Mouse (Mus musculus) neural tube, embryonic 13.5 days (tissue): ENCODE data around the gene Fndc11. TPM values are rescaled to one million over a fixed set of nuclear protein-coding genes. Genes with fewer than 3 reads are reported as not detected.
"Not testable (repeated sequence)": the region's sequence is repeated elsewhere in the genome, so short reads cannot be mapped to it uniquely, and the experiment has no call there.

ENCODE experiments used
- ATAC-seq: fragments of 200-750 bp; cut with Nextera tagmentation; 2 replicates; pipeline ENCODE4 v1.8.0; 2017; ENCODE audit warnings: low read depth, mild to moderate bottlenecking, moderate TSS enrichment, moderate library complexity
- H3K27ac ChIP-seq: fragments of 300-500 bp; sonication (generic); replicated peaks from 2 replicates; pipeline ENCODE4 v1.5.1; 2015; ENCODE audit warnings: moderate library complexity, mild to moderate bottlenecking, inconsistent platforms
- H3K27me3 ChIP-seq: fragments of 300-500 bp; sonication (generic); 2 replicates; pipeline ENCODE4 v1.6.1; 2015; ENCODE audit warnings: mild to moderate bottlenecking, inconsistent platforms
- H3K36me3 ChIP-seq: fragments of 300-500 bp; sonication (generic); 2 replicates; pipeline ENCODE4 v1.6.1; 2015; ENCODE audit warnings: mild to moderate bottlenecking, inconsistent platforms
- H3K4me1 ChIP-seq: fragments of 300-500 bp; sonication (generic); replicated peaks from 2 replicates; pipeline ENCODE4 v1.6.1; 2015; ENCODE audit warnings: inconsistent platforms
- H3K4me2 ChIP-seq: fragments of 300-500 bp; sonication (generic); 2 replicates; pipeline ENCODE4 v1.6.1; 2015; ENCODE audit warnings: inconsistent platforms, mild to moderate bottlenecking, moderate library complexity
- H3K4me3 ChIP-seq: fragments of 300-500 bp; sonication (generic); 2 replicates; pipeline ENCODE4 v1.5.1; 2015; ENCODE audit warnings: mild to moderate bottlenecking, inconsistent platforms
- H3K9ac ChIP-seq: fragments of 300-500 bp; sonication (generic); 2 replicates; pipeline ENCODE4 v1.6.1; 2015; ENCODE audit warnings: moderate library complexity, mild to moderate bottlenecking, inconsistent platforms
- H3K9me3 ChIP-seq: fragments of 300-500 bp; sonication (generic); 2 replicates; pipeline ENCODE4 v1.6.1; 2016; ENCODE audit warnings: inconsistent platforms
- WGBS: fragments of 180-500 bp; shearing (Covaris S2); methylation state at CpG from one replicate; pipeline ENCODE4 v1.1.7; 2015; 5-methylcytosine and 5-hydroxymethylcytosine counted together
- polyA plus RNA-seq: library from polyadenylated mRNA; unstranded; fragments of >200 nt; fragmentation: Nextera tagmentation; extraction: Ambion mirVana; gene quantifications from 2 replicates; pipeline ENCODE4 v1.2.1, GENCODE M21; 2015

The Fndc11 gene
- polyA plus RNA-seq = not detected in 2 replicates

DNA sequence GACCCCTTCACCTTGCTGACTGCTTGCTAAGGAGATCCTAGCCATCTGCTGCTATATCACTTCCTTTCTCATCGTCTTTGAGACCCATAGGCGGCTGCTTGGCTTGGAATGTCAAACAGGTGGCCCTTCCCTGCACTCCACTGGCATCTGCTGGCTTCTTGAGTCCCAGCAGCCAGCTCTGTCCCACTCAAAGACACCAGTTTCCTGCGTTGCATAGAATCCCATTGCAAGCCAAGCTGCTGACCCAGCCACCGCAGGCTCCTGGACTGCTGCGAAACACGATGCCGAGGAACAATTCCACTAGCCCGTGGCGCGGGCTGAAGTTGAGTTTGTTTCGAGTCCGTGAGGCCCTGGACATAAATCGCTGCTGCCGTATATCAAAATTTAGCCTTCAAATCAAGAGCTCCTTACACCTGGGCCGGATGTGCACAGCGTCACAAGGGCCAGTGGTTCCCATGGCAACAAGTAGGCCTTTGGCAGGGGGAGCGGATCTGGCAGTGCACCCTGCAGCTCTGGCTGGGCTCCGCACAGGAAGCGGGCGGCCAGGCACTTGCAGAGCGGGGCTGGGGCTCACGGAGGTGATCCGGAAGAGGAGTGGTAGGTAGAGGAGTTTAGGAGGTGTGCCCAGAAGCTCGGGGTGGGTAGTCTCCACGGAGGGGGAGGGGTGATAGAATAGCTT, at the start of gene Fndc11:
Gene Fndc11, plus strand, starts transcription at position 476 of the 679 bp plus-strand sequence.
- Histone ChIP-seq H3K27me3 (peaks cover 15% of the 10 kb centered on the region), H3K9ac (peak within 1 kb of the TSS; percentile 41; the same call in 1 of the 2 replicates), H3K4me3 (peak within 1 kb of the TSS; percentile 25), H3K4me1 (peaks cover 22% of the 10 kb centered on the region), H3K27ac (peak within 1 kb of the TSS; percentile 34; the same call in 1 of the 2 replicates), H3K36me3 (no peaks in the 10 kb centered on the region), H3K9me3 (no peaks in the 10 kb centered on the region), H3K4me2 (peak within 1 kb of the TSS; percentile 58)
- 4% methylated on average over 25 of the region's 25 CpGs for WGBS
- peak; percentile 78 for ATAC-seq

DNA sequence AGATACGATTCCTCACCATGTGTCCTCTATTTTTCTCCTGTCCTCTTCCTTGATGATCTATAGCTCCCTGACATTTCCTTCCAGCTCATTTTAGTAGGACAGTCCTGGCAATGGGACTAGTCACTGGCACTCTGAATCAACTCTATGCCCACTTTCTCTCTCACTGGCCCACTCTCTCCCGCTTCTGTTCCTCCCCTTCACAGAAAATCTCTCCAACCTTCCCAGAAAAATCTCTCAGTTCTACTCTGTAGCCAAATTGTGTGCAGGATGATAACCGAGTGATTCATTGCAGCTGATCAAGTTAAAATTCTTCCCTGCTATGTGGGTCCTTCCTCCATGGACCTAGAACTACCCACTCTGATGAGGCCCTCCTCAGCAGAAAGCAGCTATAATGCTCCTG, 45.2 kb upstream of the Fndc11 start:
- H3K4me3 ChIP-seq = no peak overlapping the region
- H3K9ac ChIP-seq = no peak overlapping the region
- WGBS = 87% methylated on average over 3 of the region's 3 CpGs
- H3K36me3 ChIP-seq = no peaks in the 10 kb centered on the region
- no peak overlapping the region for H3K27ac ChIP-seq
- no peaks in the 10 kb centered on the region for H3K9me3 ChIP-seq
- no peaks in the 10 kb centered on the region for H3K4me1 ChIP-seq
- no peak overlapping the region for H3K4me2 ChIP-seq
- ATAC-seq = no peak
- no peaks in the 10 kb centered on the region for H3K27me3 ChIP-seq

DNA sequence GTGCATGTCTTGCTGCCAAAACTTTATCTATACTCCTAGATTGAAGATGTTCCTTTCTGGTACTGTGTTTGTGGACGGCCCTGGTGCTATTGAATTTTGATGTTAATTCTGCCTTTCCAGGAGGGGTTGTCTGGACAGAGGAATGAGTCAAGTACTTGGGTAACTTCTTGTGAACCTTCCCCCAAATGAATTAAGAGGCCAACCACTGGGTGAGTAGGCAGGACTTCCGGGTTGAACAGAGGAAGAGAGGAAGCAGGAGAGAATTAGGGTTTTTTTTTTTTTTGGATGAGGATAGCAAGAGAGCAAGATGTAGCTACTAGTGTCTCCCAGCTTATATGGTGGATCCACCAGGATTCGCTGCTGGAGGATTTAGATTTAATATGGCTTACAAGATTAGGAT, 41.8 kb upstream of the Fndc11 start:
- no peak for ATAC-seq
- Histone ChIP-seq H3K36me3 (no peaks in the 10 kb centered on the region), H3K9ac (no peak overlapping the region), H3K4me1 (no peaks in the 10 kb centered on the region), H3K9me3 (no peaks in the 10 kb centered on the region), H3K27ac (no peak overlapping the region), H3K4me3 (no peak overlapping the region), H3K27me3 (no peaks in the 10 kb centered on the region), H3K4me2 (no peak overlapping the region)
- WGBS = 81% methylated on average over 3 of the region's 3 CpGs

DNA sequence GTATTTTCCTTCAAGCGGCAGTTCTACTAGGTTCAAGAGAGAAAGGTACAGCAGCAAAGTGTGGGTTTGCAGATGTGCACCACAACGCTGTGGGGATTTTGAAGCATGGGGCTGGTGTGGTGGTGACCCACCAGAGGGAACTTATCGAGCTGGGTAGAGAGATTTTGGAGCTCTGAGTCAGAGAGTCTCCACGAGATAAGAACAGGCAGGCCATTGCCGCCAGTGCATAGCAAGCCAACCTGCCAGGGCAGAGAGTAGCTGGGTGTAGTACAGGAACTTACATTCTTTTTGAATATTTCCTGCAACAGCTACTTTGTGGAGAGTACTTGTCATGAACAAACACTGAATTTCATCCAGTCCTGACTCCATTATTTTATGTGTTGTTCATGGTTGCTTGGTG, 41.3 kb upstream of the Fndc11 start:
- Histone ChIP-seq H3K36me3 (no peaks in the 10 kb centered on the region), H3K4me1 (no peaks in the 10 kb centered on the region), H3K4me3 (no peak overlapping the region), H3K27me3 (no peaks in the 10 kb centered on the region), H3K4me2 (no peak overlapping the region), H3K9ac (no peak overlapping the region), H3K27ac (no peak overlapping the region), H3K9me3 (no peaks in the 10 kb centered on the region)
- WGBS = 88% methylated on average over 5 of the region's 5 CpGs
- ATAC-seq = no peak

DNA sequence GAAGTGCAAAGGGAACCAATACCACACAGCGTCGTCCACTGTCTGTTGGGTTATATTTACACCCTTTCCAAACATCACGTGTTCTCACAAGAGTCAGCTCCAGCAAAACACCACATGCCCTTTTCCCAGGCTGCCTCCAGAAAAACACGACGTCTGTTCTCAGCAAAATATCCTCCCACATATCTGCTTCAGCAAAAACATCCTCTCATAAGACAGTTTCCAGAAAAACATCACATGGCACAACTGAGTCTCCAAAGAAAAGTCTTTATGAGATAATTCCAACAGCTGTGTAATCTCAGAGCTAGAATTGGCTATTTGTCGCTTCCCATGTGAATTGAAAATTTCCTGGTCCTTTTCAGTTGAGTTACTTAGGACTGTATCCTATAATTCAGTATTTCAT, 38.9 kb upstream of the Fndc11 start:
- Histone ChIP-seq H3K27ac (no peak overlapping the region), H3K36me3 (no peaks in the 10 kb centered on the region), H3K9ac (no peak overlapping the region), H3K27me3 (no peaks in the 10 kb centered on the region), H3K4me3 (no peak overlapping the region), H3K4me1 (no peaks in the 10 kb centered on the region), H3K9me3 (no peaks in the 10 kb centered on the region), H3K4me2 (no peak overlapping the region)
- WGBS = 81% methylated on average over 6 of the region's 6 CpGs
- no peak for ATAC-seq

DNA sequence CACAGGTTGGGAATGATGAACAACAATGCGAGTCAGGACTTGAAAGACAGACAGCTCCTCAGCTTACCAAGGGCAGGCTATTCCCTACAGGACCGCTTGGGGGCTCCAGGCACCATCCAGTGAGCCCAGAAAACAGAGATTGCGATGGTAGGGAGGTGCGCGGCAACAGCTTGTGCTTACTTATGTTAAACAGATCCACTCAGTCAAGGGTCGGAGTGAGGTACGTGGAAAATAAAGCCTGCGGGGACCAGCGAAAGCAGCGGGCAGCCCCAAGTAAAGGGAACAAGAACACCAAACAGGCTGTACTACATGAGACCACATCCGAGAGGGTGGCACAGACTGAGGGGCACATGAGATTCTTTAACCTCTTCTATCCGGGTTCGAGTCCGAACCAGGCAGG, 33.2 kb upstream of the Fndc11 start:
- peak; percentile 89 for ATAC-seq
- peak overlapping the region; percentile 95 for H3K27ac ChIP-seq
- H3K27me3 ChIP-seq = no peaks in the 10 kb centered on the region
- under 1% methylated on average over 14 of the region's 14 CpGs for WGBS
- peak overlapping the region; percentile 80 for H3K4me3 ChIP-seq
- peak overlapping the region; percentile 97 for H3K9ac ChIP-seq
- peaks cover 14% of the 10 kb centered on the region for H3K4me1 ChIP-seq
- H3K36me3 ChIP-seq = peaks cover 12% of the 10 kb centered on the region
- no peaks in the 10 kb centered on the region for H3K9me3 ChIP-seq
- peak overlapping the region; percentile 65 for H3K4me2 ChIP-seq

DNA sequence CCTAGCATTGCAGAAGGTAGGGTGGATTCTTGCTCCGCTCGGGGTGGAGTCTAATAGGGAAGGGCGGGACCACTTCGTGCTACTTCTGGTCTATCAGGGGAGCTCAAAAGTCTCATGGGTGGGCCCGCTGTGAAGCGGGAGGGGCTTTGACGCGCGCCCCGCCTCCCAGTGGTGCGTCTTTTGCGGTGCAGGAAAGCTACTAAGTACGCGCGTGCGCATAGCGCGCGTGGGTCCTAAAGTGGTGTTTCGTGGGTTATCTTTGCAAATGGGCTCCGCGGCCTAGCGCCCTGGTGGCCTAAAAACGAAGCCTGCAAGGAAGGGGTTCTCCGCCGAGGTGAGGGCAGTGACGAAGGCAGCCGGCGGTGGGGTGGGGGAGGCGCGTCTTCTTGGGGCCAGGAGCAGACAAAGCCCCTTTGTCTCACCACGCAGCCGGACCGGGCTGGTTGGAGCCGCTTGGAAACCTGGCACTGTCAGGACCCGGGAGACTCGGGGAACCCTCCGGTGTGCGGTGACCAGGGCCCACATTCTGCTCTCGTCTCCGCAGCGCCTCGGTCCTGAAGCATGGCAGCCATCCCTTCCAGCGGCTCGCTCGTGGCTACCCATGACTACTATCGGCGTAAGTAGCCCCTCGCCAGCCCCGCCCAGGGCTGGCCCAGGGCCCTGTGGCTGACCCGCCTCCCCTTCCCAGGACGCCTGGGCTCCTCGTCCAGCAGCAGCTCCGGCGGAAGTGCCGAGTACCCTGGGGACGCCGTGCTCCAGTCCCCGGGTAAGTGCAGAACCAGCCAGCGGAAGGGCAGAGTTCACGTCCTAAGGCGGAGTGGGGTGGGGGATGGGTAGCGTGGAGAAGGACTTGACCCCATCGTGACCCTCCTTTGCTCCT, 32.5 kb upstream of the Fndc11 start, which contains the start of gene Ppdpf:
Gene Ppdpf, plus strand, starts transcription at position 127 of the 880 bp plus-strand sequence.
- Histone ChIP-seq H3K27me3 (no peaks in the 10 kb centered on the region), H3K9ac (peak within 1 kb of the TSS; percentile 97), H3K4me1 (peaks cover 14% of the 10 kb centered on the region), H3K36me3 (peaks cover 12% of the 10 kb centered on the region), H3K4me2 (peak within 1 kb of the TSS; percentile 65), H3K4me3 (peak within 1 kb of the TSS; percentile 80), H3K27ac (peak within 1 kb of the TSS; percentile 95), H3K9me3 (no peaks in the 10 kb centered on the region)
- peak; percentile 92 for ATAC-seq
- WGBS = under 1% methylated on average over 64 of the region's 64 CpGs

DNA sequence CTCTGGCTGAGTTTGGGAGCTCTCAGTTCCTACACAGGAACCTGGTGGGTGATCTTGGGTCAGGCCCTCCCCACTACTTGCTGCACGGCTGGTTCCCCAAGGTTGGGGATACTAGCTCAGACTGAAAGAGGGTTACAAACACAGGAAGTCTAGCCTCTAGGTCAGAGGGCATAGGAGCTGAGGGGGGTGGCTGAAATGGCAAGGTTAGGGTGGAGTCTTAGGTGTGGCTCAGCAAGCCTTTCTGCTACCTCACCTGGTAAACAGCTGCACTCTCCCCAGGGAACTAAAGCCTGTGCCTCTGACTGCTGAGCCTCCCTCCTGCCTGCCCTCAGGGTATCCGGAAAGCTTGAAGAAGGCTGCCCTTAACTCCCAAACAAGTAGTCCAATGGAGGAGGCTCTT, 31.1 kb upstream of the Fndc11 start:
- Histone ChIP-seq H3K4me1 (peaks cover 14% of the 10 kb centered on the region), H3K4me2 (peak overlapping the region; percentile 65), H3K27ac (peak overlapping the region; percentile 34; the same call in 1 of the 2 replicates), H3K9me3 (no peaks in the 10 kb centered on the region), H3K9ac (peak overlapping the region; percentile 57), H3K4me3 (peak overlapping the region; percentile 80), H3K36me3 (peaks cover 12% of the 10 kb centered on the region), H3K27me3 (no peaks in the 10 kb centered on the region)
- 73% methylated on average over 2 of the region's 2 CpGs for WGBS
- ATAC-seq = no peak

DNA sequence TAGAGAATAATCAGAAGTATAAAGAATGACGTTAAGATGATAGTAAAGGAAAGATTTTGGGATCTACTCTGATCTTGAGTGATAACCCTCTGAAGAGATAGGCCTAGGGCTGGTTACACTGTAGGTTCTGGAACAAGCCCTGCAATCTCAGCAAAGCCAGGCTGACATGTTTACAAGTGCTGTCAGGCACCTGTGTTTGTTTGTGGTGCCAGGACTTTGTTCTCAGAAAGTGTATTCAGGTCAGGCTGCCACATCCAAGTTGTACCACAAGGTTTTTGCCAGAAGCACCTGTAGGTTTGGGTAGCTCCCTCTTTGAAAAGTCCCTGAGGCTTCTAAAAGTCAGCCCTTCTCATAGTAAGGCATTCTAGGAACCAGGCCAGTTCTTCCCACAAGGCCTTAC, 30.5 kb upstream of the Fndc11 start:
- H3K27me3 ChIP-seq = no peaks in the 10 kb centered on the region

DNA sequence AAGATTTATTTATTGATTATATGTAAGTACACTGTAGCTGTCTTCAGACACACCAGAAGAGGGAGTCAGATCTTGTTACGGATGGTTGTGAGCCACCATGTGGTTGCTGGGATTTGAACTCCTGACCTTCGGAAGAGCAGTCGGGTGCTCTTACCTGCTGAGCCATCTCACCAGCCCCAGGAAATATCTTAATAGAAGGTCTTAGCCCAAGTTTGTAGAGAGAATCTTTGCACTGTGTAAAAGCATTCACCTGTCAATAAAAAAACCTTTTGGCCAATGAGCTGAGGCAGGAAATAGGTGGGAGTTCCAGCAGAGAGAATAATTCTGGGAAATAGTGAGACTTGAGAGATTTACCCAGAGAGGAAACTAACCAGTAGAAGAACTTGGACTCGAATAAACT, 28.4 kb upstream of the Fndc11 start:
- not testable (repeated sequence) for ATAC-seq, H3K4me2 ChIP-seq, H3K27ac ChIP-seq, H3K9me3 ChIP-seq, H3K27me3 ChIP-seq, H3K9ac ChIP-seq, H3K4me3 ChIP-seq
- Histone ChIP-seq H3K36me3 (peaks cover 12% of the 10 kb centered on the region), H3K4me1 (peaks cover 11% of the 10 kb centered on the region)
- WGBS = 69% methylated on average over 4 of the region's 4 CpGs

More for the DNA sequence above, 30.5 kb upstream of the Fndc11 start:
- Histone ChIP-seq H3K4me3 (no peak overlapping the region), H3K36me3 (peaks cover 12% of the 10 kb centered on the region), H3K9me3 (no peaks in the 10 kb centered on the region), H3K4me1 (peaks cover 14% of the 10 kb centered on the region), H3K4me2 (peak overlapping the region; percentile 65; the same call in 1 of the 2 replicates), H3K9ac (no peak overlapping the region), H3K27ac (0 out of 2 replicates have a peak overlapping the region, but pooled peaks have one; percentile 34)
- 92% methylated on average over 1 of the region's 1 CpGs for WGBS
- no peak for ATAC-seq

DNA sequence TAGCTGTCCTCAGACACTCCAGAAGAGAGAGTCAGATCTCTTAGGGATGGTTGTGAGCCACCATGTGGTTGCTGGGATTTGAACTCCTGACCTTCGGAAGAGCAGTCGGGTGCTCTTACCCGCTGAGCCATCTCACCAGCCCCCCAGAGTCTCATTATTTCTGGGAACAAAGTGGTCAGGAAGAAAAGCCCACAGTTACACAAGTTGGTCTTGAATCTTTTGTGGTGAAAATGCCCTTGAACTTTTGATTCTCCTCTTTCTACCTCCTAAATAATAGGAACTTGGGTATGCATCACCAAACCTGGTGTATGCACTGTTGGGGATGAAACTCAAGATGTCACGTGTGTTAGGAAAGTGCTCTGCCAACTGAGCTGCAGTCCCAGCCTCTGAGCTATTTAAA, 27.9 kb upstream of the Fndc11 start:
- H3K9me3 ChIP-seq = no peaks in the 10 kb centered on the region

DNA sequence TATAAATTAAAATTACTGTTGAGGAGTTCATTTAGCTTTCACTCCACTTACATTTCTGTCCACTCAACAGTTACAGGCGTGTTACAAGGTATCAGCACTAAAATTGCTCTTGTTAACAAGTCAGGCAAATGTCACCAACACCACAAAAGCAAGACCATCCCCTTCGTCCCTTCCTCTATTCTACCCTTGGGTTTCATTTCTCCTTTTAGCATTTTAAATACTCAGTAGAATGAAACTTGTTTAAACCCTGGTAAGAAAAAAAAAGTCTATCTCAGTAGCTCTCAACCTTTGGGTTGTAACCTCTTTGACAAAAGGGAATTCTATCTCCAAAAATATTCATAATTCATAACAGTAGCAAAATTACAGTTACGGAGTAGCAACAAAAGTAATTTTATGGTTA, 26.8 kb upstream of the Fndc11 start:
- H3K4me3 ChIP-seq = no peak overlapping the region
- H3K9me3 ChIP-seq = no peaks in the 10 kb centered on the region
- H3K4me2 ChIP-seq = no peak overlapping the region
- H3K9ac ChIP-seq = no peak overlapping the region
- H3K27me3 ChIP-seq = no peaks in the 10 kb centered on the region
- no peak for ATAC-seq
- peaks cover 12% of the 10 kb centered on the region for H3K36me3 ChIP-seq
- peaks cover 10% of the 10 kb centered on the region for H3K4me1 ChIP-seq
- H3K27ac ChIP-seq = no peak overlapping the region
- WGBS = 77% methylated on average over 3 of the region's 3 CpGs

More for the DNA sequence above, 27.9 kb upstream of the Fndc11 start:
- Histone ChIP-seq H3K9ac (no peak overlapping the region), H3K4me3 (no peak overlapping the region), H3K27me3 (no peaks in the 10 kb centered on the region), H3K4me2 (no peak overlapping the region), H3K27ac (no peak overlapping the region), H3K4me1 (peaks cover 10% of the 10 kb centered on the region), H3K36me3 (peaks cover 12% of the 10 kb centered on the region)
- WGBS = 48% methylated on average over 4 of the region's 4 CpGs
- ATAC-seq = no peak
